Mouse (Mus musculus) lung, embryonic 16.5 days (tissue): Measurements from ENCODE around the gene Glra3. TPM values are rescaled to one million over a fixed set of nuclear protein-coding genes. Genes with fewer than 3 reads are reported as not detected.

Experiments used
- ATAC-seq: fragments of 200-750 bp; cut with Nextera tagmentation; 2 replicates; pipeline ENCODE4 v1.8.0; 2017; ENCODE audit warnings: low read depth, mild to moderate bottlenecking, moderate library complexity
- H3K27ac ChIP-seq: fragments of 300-500 bp; sonication (generic); 2 replicates; pipeline ENCODE4 v1.5.1; 2014; ENCODE audit warnings: mild to moderate bottlenecking, control low read depth, low read length
- H3K27me3 ChIP-seq: fragments of 300-500 bp; sonication (generic); 2 replicates; pipeline ENCODE4 v1.6.1; 2014; ENCODE audit warnings: low read depth, low read length, mixed read lengths; ENCODE audit not compliant: control insufficient read depth, insufficient read depth
- H3K36me3 ChIP-seq: fragments of 300-500 bp; sonication (generic); 2 replicates; pipeline ENCODE4 v1.6.1; 2014; ENCODE audit warnings: low read length; ENCODE audit not compliant: control insufficient read depth, insufficient read depth
- H3K4me1 ChIP-seq: fragments of 300-500 bp; sonication (generic); replicated peaks from 2 replicates; pipeline ENCODE4 v1.6.1; 2014; ENCODE audit warnings: low read length, mixed read lengths; ENCODE audit not compliant: control insufficient read depth, insufficient read depth
- H3K4me2 ChIP-seq: fragments of 300-500 bp; sonication (generic); 2 replicates; pipeline ENCODE4 v1.6.1; 2014; ENCODE audit warnings: low read depth, low read length, control low read depth
- H3K4me3 ChIP-seq: fragments of 300-500 bp; sonication (generic); 2 replicates; pipeline ENCODE4 v1.5.1; 2014; ENCODE audit warnings: mild to moderate bottlenecking, low read length, control low read depth
- H3K9ac ChIP-seq: fragments of 300-500 bp; sonication (generic); 2 replicates; pipeline ENCODE4 v1.6.1; 2014; ENCODE audit warnings: low read length, control low read depth
- H3K9me3 ChIP-seq: fragments of 300-500 bp; sonication (generic); 2 replicates; pipeline ENCODE4 v1.6.1; 2016; ENCODE audit warnings: low read length; ENCODE audit not compliant: control insufficient read depth
- WGBS: fragments of 180-500 bp; shearing (Covaris S2); extraction: QIAGEN DNeasy Blood & Tissue Kit; methylation state at CpG from one replicate; pipeline ENCODE4 v1.1.7; 2014; 5-methylcytosine and 5-hydroxymethylcytosine counted together
- polyA plus RNA-seq: library from polyadenylated mRNA; unstranded; fragments of >200 nt; fragmentation: Nextera tagmentation; extraction: Ambion mirVana; gene quantifications from 2 replicates; pipeline ENCODE4 v1.2.1, GENCODE M21; 2015

Gene Glra3
- polyA plus RNA-seq, 1 experiment from 2014 or later, result not detected

- H3K9me3 ChIP-seq, result no peaks in the 10 kb centered on the region
- no peaks in the 10 kb centered on the region for H3K4me1 ChIP-seq
- no peak overlapping the region for H3K4me2 ChIP-seq
- no peak overlapping the region for H3K9ac ChIP-seq
- H3K4me3 ChIP-seq, result no peak overlapping the region
- no peaks in the 10 kb centered on the region for H3K27me3 ChIP-seq
- H3K27ac ChIP-seq, result no peak overlapping the region
- no peaks in the 10 kb centered on the region for H3K36me3 ChIP-seq
- ATAC-seq, result no peak
Observed at GRCm38 (mm10) chr8:56094385-56094784, 154.1 kb downstream of the Glra3 start.

GRCm38 (mm10) chr8:56110296-56110695 lies 170.0 kb downstream of the Glra3 start:
- Histone ChIP-seq H3K36me3 (no peaks in the 10 kb centered on the region), H3K27ac (no peak overlapping the region), H3K4me1 (no peaks in the 10 kb centered on the region), H3K4me2 (no peak overlapping the region), H3K9me3 (no peaks in the 10 kb centered on the region), H3K9ac (no peak overlapping the region), H3K27me3 (no peaks in the 10 kb centered on the region), H3K4me3 (no peak overlapping the region)
- 77% methylated on average over 6 of the region's 6 CpGs for WGBS
- no peak for ATAC-seq

GRCm38 (mm10) chr8:56129357-56129756 lies 189.1 kb downstream of the Glra3 start:
- Histone ChIP-seq H3K4me3 (no peak overlapping the region), H3K9ac (no peak overlapping the region), H3K27ac (no peak overlapping the region), H3K9me3 (no peaks in the 10 kb centered on the region), H3K36me3 (no peaks in the 10 kb centered on the region), H3K27me3 (no peaks in the 10 kb centered on the region), H3K4me1 (no peaks in the 10 kb centered on the region), H3K4me2 (no peak overlapping the region)
- ATAC-seq, result no peak
- 61% methylated on average over 2 of the region's 2 CpGs for WGBS

GRCm38 (mm10) chr8:56150697-56151096 lies 210.4 kb downstream of the Glra3 start:
- Histone ChIP-seq H3K9me3 (no peaks in the 10 kb centered on the region), H3K4me1 (no peaks in the 10 kb centered on the region), H3K27me3 (no peaks in the 10 kb centered on the region), H3K4me2 (no peak overlapping the region), H3K27ac (no peak overlapping the region), H3K4me3 (no peak overlapping the region), H3K36me3 (no peaks in the 10 kb centered on the region), H3K9ac (no peak overlapping the region)
- WGBS, result 53% methylated on average over 1 of the region's 1 CpGs
- ATAC-seq, result no peak

GRCm38 (mm10) chr8:56151574-56151973 lies 211.3 kb downstream of the Glra3 start:
- ATAC-seq, result no peak

GRCm38 (mm10) chr8:56158966-56159365 lies 218.7 kb downstream of the Glra3 start:
- 25% methylated on average over 2 of the region's 2 CpGs for WGBS
- no peak for ATAC-seq
- Histone ChIP-seq H3K4me2 (no peak overlapping the region), H3K27ac (no peak overlapping the region), H3K27me3 (no peaks in the 10 kb centered on the region), H3K4me3 (no peak overlapping the region), H3K36me3 (no peaks in the 10 kb centered on the region), H3K4me1 (no peaks in the 10 kb centered on the region), H3K9me3 (no peaks in the 10 kb centered on the region), H3K9ac (no peak overlapping the region)

More at GRCm38 (mm10) chr8:56151574-56151973, 211.3 kb downstream of the Glra3 start:
- WGBS, result 77% methylated on average over 5 of the region's 5 CpGs
- Histone ChIP-seq H3K9me3 (no peaks in the 10 kb centered on the region), H3K4me3 (no peak overlapping the region), H3K9ac (no peak overlapping the region), H3K27ac (no peak overlapping the region), H3K4me1 (no peaks in the 10 kb centered on the region), H3K4me2 (no peak overlapping the region), H3K27me3 (no peaks in the 10 kb centered on the region), H3K36me3 (no peaks in the 10 kb centered on the region)

Other genes with a start within 250 kb of the Glra3 start
- gene Adam29, start 33.5 kb upstream of the Glra3 start, polyA plus RNA-seq, result not detected in 2 replicates